In genomic region chr12:52851221-52851620, GRCm38 (mm10) we compare ENCODE assay signal across 19 mouse cellular contexts.
DNase-seq lines count a peak whose midpoint lies in the region; ATAC-seq lines count a peak whose summit lies in the region.
"Had no signal": no experiment of that assay in that cellular context is flagged by ENCODE, and none has a peak within 500 bp of the region (broad histone marks: within the 10 kb centered on the region; RNA-seq: fewer than 3 reads in every experiment).

No protein-coding gene starts in this region.

- H3K4me1 ChIP-seq in forebrain, embryonic 10.5 days, result peaks cover 28% of the 10 kb centered on the region
- H3K4me1 ChIP-seq in forebrain, embryonic 12.5 days, result peaks cover 28% of the 10 kb centered on the region
- 0 out of 2 replicates have a peak, but pooled peaks cover 5% of the 10 kb centered on the region for H3K4me1 ChIP-seq in limb, embryonic 11.5 days (ENCODE audit: control insufficient read depth, insufficient read depth, low read length)
- peaks cover 11% of the 10 kb centered on the region for H3K4me1 ChIP-seq in limb, embryonic 10.5 days
- H3K4me1 ChIP-seq in heart, embryonic 10.5 days, result peaks cover 52% of the 10 kb centered on the region
- H3K4me1 ChIP-seq in forebrain, embryonic 13.5 days, result peaks cover 28% of the 10 kb centered on the region
- peaks cover 14% of the 10 kb centered on the region for H3K4me1 ChIP-seq in forebrain, embryonic 15.5 days

- 0 out of 2 replicates have a peak overlapping the region, but pooled peaks have one; percentile 51 for H3K27ac ChIP-seq in forebrain, embryonic 10.5 days
- no peak overlapping the region for H3K27ac ChIP-seq in forebrain, embryonic 12.5 days
- no peak overlapping the region for H3K27ac ChIP-seq in limb, embryonic 11.5 days (replicated peaks; ENCODE audit: low read depth, low read length)
- no peak overlapping the region for H3K27ac ChIP-seq in limb, embryonic 10.5 days
- H3K27ac ChIP-seq in heart, embryonic 10.5 days, result peak overlapping the region; percentile 54
- no peak overlapping the region for H3K27ac ChIP-seq in forebrain, embryonic 13.5 days
- no peak overlapping the region for H3K27ac ChIP-seq in forebrain, embryonic 15.5 days (replicated peaks)
- H3K27ac ChIP-seq: left cerebral cortex, adult 2 months; limb, embryonic 13.5 days; neural tube, embryonic 12.5 days had no signal

- no peaks in the 10 kb centered on the region for H3K9me3 ChIP-seq in forebrain, embryonic 10.5 days
- no peaks in the 10 kb centered on the region for H3K9me3 ChIP-seq in forebrain, embryonic 12.5 days
- no peaks in the 10 kb centered on the region for H3K9me3 ChIP-seq in limb, embryonic 11.5 days (ENCODE audit: control insufficient read depth, low read length)
- no peaks in the 10 kb centered on the region for H3K9me3 ChIP-seq in limb, embryonic 10.5 days (replicated peaks)
- H3K9me3 ChIP-seq in heart, embryonic 10.5 days, result no peaks in the 10 kb centered on the region
- H3K9me3 ChIP-seq in forebrain, embryonic 13.5 days (replicated peaks), result no peaks in the 10 kb centered on the region
- H3K9me3 ChIP-seq in forebrain, embryonic 15.5 days, result no peaks in the 10 kb centered on the region
- H3K9me3 ChIP-seq: limb, embryonic 13.5 days; midbrain, embryonic 13.5 days; neural tube, embryonic 12.5 days had no signal

- no peaks in the 10 kb centered on the region for H3K36me3 ChIP-seq in forebrain, embryonic 10.5 days (replicated peaks)
- H3K36me3 ChIP-seq in forebrain, embryonic 12.5 days (replicated peaks), result no peaks in the 10 kb centered on the region
- no peaks in the 10 kb centered on the region for H3K36me3 ChIP-seq in limb, embryonic 11.5 days (ENCODE audit: control insufficient read depth, insufficient read depth, low read length)
- H3K36me3 ChIP-seq in limb, embryonic 10.5 days, result no peaks in the 10 kb centered on the region
- no peaks in the 10 kb centered on the region for H3K36me3 ChIP-seq in heart, embryonic 10.5 days
- H3K36me3 ChIP-seq in forebrain, embryonic 13.5 days (ENCODE audit: poor library complexity, severe bottlenecking), result no peaks in the 10 kb centered on the region
- H3K36me3 ChIP-seq in forebrain, embryonic 15.5 days, result no peaks in the 10 kb centered on the region
- H3K36me3 ChIP-seq: limb, embryonic 13.5 days; midbrain, embryonic 13.5 days; neural tube, embryonic 12.5 days had no signal

- H3K9ac ChIP-seq in forebrain, embryonic 12.5 days, result no peak overlapping the region
- no peak overlapping the region for H3K9ac ChIP-seq in limb, embryonic 11.5 days (ENCODE audit: low read length)
- no peak overlapping the region for H3K9ac ChIP-seq in forebrain, embryonic 13.5 days
- H3K9ac ChIP-seq in forebrain, embryonic 15.5 days (replicated peaks), result no peak overlapping the region
- H3K9ac ChIP-seq: limb, embryonic 13.5 days; liver, postnatal 0 days; midbrain, embryonic 13.5 days; neural tube, embryonic 12.5 days had no signal

- 80% methylated on average over 5 of the region's 5 CpGs for WGBS in forebrain, embryonic 10.5 days
- 85% methylated on average over 5 of the region's 5 CpGs for WGBS in forebrain, embryonic 12.5 days
- WGBS in limb, embryonic 11.5 days, result 91% methylated on average over 5 of the region's 5 CpGs
- WGBS in limb, embryonic 10.5 days, result 91% methylated on average over 5 of the region's 5 CpGs
- 57% methylated on average over 5 of the region's 5 CpGs for WGBS in heart, embryonic 10.5 days
- 71% methylated on average over 5 of the region's 5 CpGs for WGBS in forebrain, embryonic 13.5 days
- WGBS in forebrain, embryonic 15.5 days, result 82% methylated on average over 5 of the region's 5 CpGs

- no peak for ATAC-seq in forebrain, embryonic 12.5 days (ENCODE audit: low FRiP score)
- no peak for ATAC-seq in limb, embryonic 11.5 days (ENCODE audit: insufficient number of reproducible peaks, low FRiP score, low TSS enrichment, low read depth)
- no peak for ATAC-seq in forebrain, embryonic 13.5 days
- no peak for ATAC-seq in forebrain, embryonic 15.5 days (replicated peaks)
- ATAC-seq: liver, postnatal 0 days; midbrain, embryonic 13.5 days had no signal

- H3K27me3 ChIP-seq in forebrain, embryonic 10.5 days (ENCODE audit: poor library complexity, severe bottlenecking), result no peaks in the 10 kb centered on the region
- no peaks in the 10 kb centered on the region for H3K27me3 ChIP-seq in forebrain, embryonic 12.5 days
- no peaks in the 10 kb centered on the region for H3K27me3 ChIP-seq in limb, embryonic 11.5 days (ENCODE audit: control insufficient read depth, insufficient read depth, low read length)
- H3K27me3 ChIP-seq in limb, embryonic 10.5 days (ENCODE audit: low read depth, poor library complexity, severe bottlenecking), result no peaks in the 10 kb centered on the region
- H3K27me3 ChIP-seq in heart, embryonic 10.5 days (ENCODE audit: insufficient read depth, poor library complexity, severe bottlenecking), result no peaks in the 10 kb centered on the region
- H3K27me3 ChIP-seq in forebrain, embryonic 13.5 days, result no peaks in the 10 kb centered on the region
- H3K27me3 ChIP-seq in forebrain, embryonic 15.5 days, result no peaks in the 10 kb centered on the region
- H3K27me3 ChIP-seq: CH12.LX; limb, embryonic 13.5 days; midbrain, embryonic 13.5 days; neural tube, embryonic 12.5 days had no signal

- no peak overlapping the region for H3K4me3 ChIP-seq in forebrain, embryonic 10.5 days
- H3K4me3 ChIP-seq in forebrain, embryonic 12.5 days (replicated peaks), result no peak overlapping the region
- H3K4me3 ChIP-seq in limb, embryonic 11.5 days (ENCODE audit: low read depth, low read length), result no peak overlapping the region
- no peak overlapping the region for H3K4me3 ChIP-seq in limb, embryonic 10.5 days
- H3K4me3 ChIP-seq in heart, embryonic 10.5 days, result no peak overlapping the region
- H3K4me3 ChIP-seq in forebrain, embryonic 13.5 days, result no peak overlapping the region
- H3K4me3 ChIP-seq in forebrain, embryonic 15.5 days, result no peak overlapping the region
- H3K4me3 ChIP-seq: left cerebral cortex, adult 2 months; limb, embryonic 13.5 days; midbrain, embryonic 13.5 days; neural tube, embryonic 12.5 days had no signal

- intact Hi-C loops in heart, postnatal 14 days (cut with DNase I), result loop anchor here (5.0 kb wide), 1 partner anchor 41 kb away; no protein-coding TSS in a partner anchor

- no peak for DNase-seq in forebrain, embryonic 10.5 days (ENCODE audit: extremely low spot score, low spot score)
- peak; percentile 13 for DNase-seq in limb, embryonic 11.5 days (ENCODE audit: low spot score)
- DNase-seq in limb, embryonic 10.5 days (ENCODE audit: low spot score), result no peak
- peak; percentile 54 for DNase-seq in heart, embryonic 10.5 days (ENCODE audit: low spot score)
- DNase-seq in heart, postnatal 14 days, result peak; percentile 37 to 54
- DNase-seq: adrenal gland, postnatal 25 days; cerebellum, adult 11-12 months; cerebellum, postnatal 36 days; kidney, adult 2 months; liver, postnatal 0 days; right cerebral cortex, postnatal 25 days had no signal

- no peak overlapping the region for H3K4me2 ChIP-seq in forebrain, embryonic 12.5 days
- no peak overlapping the region for H3K4me2 ChIP-seq in limb, embryonic 11.5 days (ENCODE audit: low read depth, severe bottlenecking)
- H3K4me2 ChIP-seq in forebrain, embryonic 13.5 days, result no peak overlapping the region
- no peak overlapping the region for H3K4me2 ChIP-seq in forebrain, embryonic 15.5 days (replicated peaks)
- H3K4me2 ChIP-seq: limb, embryonic 13.5 days; midbrain, embryonic 13.5 days; neural tube, embryonic 12.5 days had no signal

Comparison
In these comparisons a context has a peak if more than half of its experiments do, and no peak if none do; other contexts are left out.
1. DNase-seq: peak in limb, embryonic 11.5 days (single experiment), heart, embryonic 10.5 days (single experiment) and heart, postnatal 14 days (2 of 2); none in forebrain, embryonic 10.5 days (single experiment) and limb, embryonic 10.5 days (single experiment).
2. H3K27ac ChIP-seq: peak in forebrain, embryonic 10.5 days (single experiment) and heart, embryonic 10.5 days (single experiment); none in forebrain, embryonic 12.5 days (single experiment), limb, embryonic 11.5 days (single experiment), limb, embryonic 10.5 days (single experiment), forebrain, embryonic 13.5 days (single experiment) and forebrain, embryonic 15.5 days (single experiment).